Mouse (Mus musculus): ENCODE measurements around the gene Usp7. TPM values are rescaled to one million over a fixed set of nuclear protein-coding genes. Genes with fewer than 3 reads are reported as not detected.

The Usp7 gene
- polyA plus RNA-seq, 1 experiment from 2014 or later, result 84.2 TPM

GRCm38 (mm10) chr16:8669432-8669831 is 122.7 kb downstream of the Usp7 start:
- TF ChIP-seq CTCF (IDR thresholded peaks at IDR 0.05), result no peak
- DNase-seq (ENCODE audit: low read depth, low spot score) (no peak), ATAC-seq (no peak)
- CTCF ChIA-PET, result interaction anchor here (1.1 to 1.5 kb wide), 2 partner anchors 26 to 175 kb away, joined by 6 read pairs; no protein-coding TSS in a partner anchor
- in situ Hi-C loops (cut with MboI; ENCODE audit: low pct_unique_long_range_greater_than_20kb), result no loop called here
- POLR2A ChIA-PET, result interaction anchor here (1.2 kb wide), 1 partner anchor 19 kb away, joined by 3 read pairs; no protein-coding TSS in a partner anchor
- H3K27me3 ChIP-seq, result no peaks in the 10 kb centered on the region

- TF ChIP-seq CTCF (IDR thresholded peaks at IDR 0.05), result no peak
- DNase-seq (ENCODE audit: low read depth, low spot score) (no peak), ATAC-seq (no peak)
- CTCF ChIA-PET, result no interaction called here
- POLR2A ChIA-PET, result interaction anchor here (1.4 kb wide), 1 partner anchor 10 kb away, joined by 8 read pairs; no protein-coding TSS in a partner anchor
- in situ Hi-C loops (cut with MboI; ENCODE audit: low pct_unique_long_range_greater_than_20kb), result no loop called here
- no peaks in the 10 kb centered on the region for H3K27me3 ChIP-seq
These were observed 123.7 kb downstream of the Usp7 start for GRCm38 (mm10) chr16:8668386-8668785.

GRCm38 (mm10) chr16:8667814-8668213 is 124.3 kb downstream of the Usp7 start:
- ATAC-seq (no peak), DNase-seq (ENCODE audit: low read depth, low spot score) (no peak)
- no peak for TF ChIP-seq CTCF (IDR thresholded peaks at IDR 0.05)
- ChIA-PET CTCF (no interaction called here), POLR2A (interaction anchor here (1.4 kb wide), 1 partner anchor 9 kb away, joined by 8 read pairs; no protein-coding TSS in a partner anchor)
- in situ Hi-C loops (cut with MboI; ENCODE audit: low pct_unique_long_range_greater_than_20kb), result no loop called here
- H3K27me3 ChIP-seq, result no peaks in the 10 kb centered on the region

GRCm38 (mm10) chr16:8667261-8667660 is 124.8 kb downstream of the Usp7 start:
- ChIA-PET POLR2A (interaction anchor here (1.4 kb wide), 1 partner anchor 9 kb away, joined by 8 read pairs; no protein-coding TSS in a partner anchor), CTCF (interaction anchor here (0.9 to 1.1 kb wide), 3 partner anchors 9 to 173 kb away, joined by 3 to 6 read pairs (median 3); no protein-coding TSS in a partner anchor)
- in situ Hi-C loops (cut with MboI; ENCODE audit: low pct_unique_long_range_greater_than_20kb), result no loop called here
- no peaks in the 10 kb centered on the region for H3K27me3 ChIP-seq
- no peak for ATAC-seq
- TF ChIP-seq CTCF (IDR thresholded peaks at IDR 0.05), result no peak
- no peak for DNase-seq (ENCODE audit: low read depth, low spot score)

- DNase-seq (ENCODE audit: low read depth, low spot score) (no peak), ATAC-seq (peak; percentile 29)
- ChIA-PET CTCF (interaction anchor here (0.9 to 1.6 kb wide), 4 partner anchors 10 to 172 kb away, joined by 3 to 6 read pairs (median 3); no protein-coding TSS in a partner anchor), POLR2A (no interaction called here)
- no peaks in the 10 kb centered on the region for H3K27me3 ChIP-seq
- no peak for TF ChIP-seq CTCF (IDR thresholded peaks at IDR 0.05)
- in situ Hi-C loops (cut with MboI; ENCODE audit: low pct_unique_long_range_greater_than_20kb), result no loop called here
These were observed 125.7 kb downstream of the Usp7 start for GRCm38 (mm10) chr16:8666452-8666851.

- H3K27me3 ChIP-seq, result no peaks in the 10 kb centered on the region
- ChIA-PET CTCF (interaction anchor here (1.6 kb wide), 1 partner anchor 11 kb away, joined by 3 read pairs; no protein-coding TSS in a partner anchor), POLR2A (no interaction called here)
- in situ Hi-C loops (cut with MboI; ENCODE audit: low pct_unique_long_range_greater_than_20kb), result no loop called here
- no peak for TF ChIP-seq CTCF (IDR thresholded peaks at IDR 0.05)
- DNase-seq (ENCODE audit: low read depth, low spot score) (no peak), ATAC-seq (no peak)
These were observed 126.7 kb downstream of the Usp7 start for GRCm38 (mm10) chr16:8665367-8665766.

GRCm38 (mm10) chr16:8663606-8664539 is 128.2 kb downstream of the Usp7 start:
- ChIA-PET CTCF (interaction anchor here (3.0 kb wide), 1 partner anchor 21 kb away, joined by 8 read pairs; no protein-coding TSS in a partner anchor), POLR2A (no interaction called here)
- ATAC-seq, result no peak
- DNase-seq (ENCODE audit: low read depth, low spot score), result no peak
- no peaks in the 10 kb centered on the region for H3K27me3 ChIP-seq
- in situ Hi-C loops (cut with MboI; ENCODE audit: low pct_unique_long_range_greater_than_20kb), result no loop called here
- no peak for TF ChIP-seq CTCF (IDR thresholded peaks at IDR 0.05)

GRCm38 (mm10) chr16:8663022-8663421 is 129.1 kb downstream of the Usp7 start:
- ChIA-PET CTCF (interaction anchor here (3.0 kb wide), 1 partner anchor 20 kb away, joined by 8 read pairs; no protein-coding TSS in a partner anchor), POLR2A (no interaction called here)
- no peaks in the 10 kb centered on the region for H3K27me3 ChIP-seq
- no peak for TF ChIP-seq CTCF (IDR thresholded peaks at IDR 0.05)
- no peak for ATAC-seq
- no peak for DNase-seq (ENCODE audit: low read depth, low spot score)
- in situ Hi-C loops (cut with MboI; ENCODE audit: low pct_unique_long_range_greater_than_20kb), result no loop called here

GRCm38 (mm10) chr16:8658764-8659163 is 133.3 kb downstream of the Usp7 start:
- in situ Hi-C loops (cut with MboI; ENCODE audit: low pct_unique_long_range_greater_than_20kb), result no loop called here
- ATAC-seq (no peak), DNase-seq (ENCODE audit: low read depth, low spot score) (no peak)
- no peaks in the 10 kb centered on the region for H3K27me3 ChIP-seq
- ChIA-PET POLR2A (interaction anchor here (1.7 kb wide), 1 partner anchor 9 kb away, joined by 8 read pairs; no protein-coding TSS in a partner anchor), CTCF (interaction anchor here (1.2 to 1.5 kb wide), 2 partner anchors 13 to 18 kb away, joined by 3 read pairs; no protein-coding TSS in a partner anchor)
- TF ChIP-seq CTCF (IDR thresholded peaks at IDR 0.05), result no peak

GRCm38 (mm10) chr16:8658349-8658748 is 133.8 kb downstream of the Usp7 start:
- CTCF ChIA-PET, result no interaction called here
- ATAC-seq, result no peak
- no peak for TF ChIP-seq CTCF (IDR thresholded peaks at IDR 0.05)
- POLR2A ChIA-PET, result interaction anchor here (1.2 to 1.7 kb wide), 2 partner anchors 10 to 14 kb away, joined by 4 to 8 read pairs; partner anchors contain the start of gene Carhsp1
- DNase-seq (ENCODE audit: low read depth, low spot score), result no peak
- H3K27me3 ChIP-seq, result no peaks in the 10 kb centered on the region
- in situ Hi-C loops (cut with MboI; ENCODE audit: low pct_unique_long_range_greater_than_20kb), result no loop called here

All from Patski (cell line).